ENCODE assay signal across 25 mouse cellular contexts in genomic region chr10:93538287-93538686, GRCm38 (mm10). TPM values are rescaled to one million over a fixed set of nuclear protein-coding genes. Genes with fewer than 3 reads are reported as not detected.
DNase-seq lines count a peak whose midpoint lies in the region; ATAC-seq and TF ChIP-seq lines count a peak whose summit lies in the region.
"Had no signal": no experiment of that assay in that cellular context is flagged by ENCODE, and none has a peak within 500 bp of the region (broad histone marks: within the 10 kb centered on the region; RNA-seq: fewer than 3 reads in every experiment).

No protein-coding gene starts in this region.

- H3K9me3 ChIP-seq in kidney, postnatal 0 days (replicated peaks; ENCODE audit: low read length), result no peaks in the 10 kb centered on the region
- no peaks in the 10 kb centered on the region for H3K9me3 ChIP-seq in liver, embryonic 13.5 days (replicated peaks)
- H3K9me3 ChIP-seq in liver, embryonic 11.5 days (ENCODE audit: control insufficient read depth, low read length), result no peaks in the 10 kb centered on the region
- H3K9me3 ChIP-seq: forebrain, embryonic 10.5 days; forebrain, embryonic 13.5 days; hindbrain, embryonic 12.5 days had no signal

- no peak overlapping the region for H3K9ac ChIP-seq in kidney, postnatal 0 days (ENCODE audit: low read depth, low read length)
- no peak overlapping the region for H3K9ac ChIP-seq in liver, embryonic 13.5 days
- H3K9ac ChIP-seq in liver, embryonic 11.5 days (ENCODE audit: low read depth, low read length), result no peak overlapping the region
- H3K9ac ChIP-seq: forebrain, embryonic 13.5 days; hindbrain, embryonic 12.5 days had no signal

- 65% methylated on average over 2 of the region's 2 CpGs for WGBS in kidney, postnatal 0 days
- WGBS in liver, embryonic 13.5 days (ENCODE audit: insufficient replicate concordance), result 59% methylated on average over 2 of the region's 2 CpGs
- WGBS in liver, embryonic 11.5 days, result 68% methylated on average over 2 of the region's 2 CpGs
- 96% methylated on average over 2 of the region's 2 CpGs for WGBS in cerebellum, adult 2 months

- no peaks in the 10 kb centered on the region for H3K36me3 ChIP-seq in kidney, postnatal 0 days (ENCODE audit: insufficient read depth, low read length)
- H3K36me3 ChIP-seq in liver, embryonic 13.5 days, result no peaks in the 10 kb centered on the region
- no peaks in the 10 kb centered on the region for H3K36me3 ChIP-seq in liver, embryonic 11.5 days (ENCODE audit: control insufficient read depth, insufficient read depth, low read length)
- H3K36me3 ChIP-seq: forebrain, embryonic 10.5 days; hindbrain, embryonic 12.5 days had no signal

- DNase-seq in kidney, adult 11 months, result peak; percentile 14
- no peak for DNase-seq in kidney, adult 18-20 months
- no peak for DNase-seq in kidney, postnatal 0 days (ENCODE audit: low spot score)
- no peak for DNase-seq in kidney, adult 8-10 months
- DNase-seq in liver, embryonic 13.5 days, result no peak
- DNase-seq in liver, embryonic 11.5 days (ENCODE audit: low spot score), result no peak
- peak; percentile 52 for DNase-seq in yolk sac, embryonic 10.5 days (ENCODE audit: low spot score)
- DNase-seq in cerebellum, adult 2 months, result no peak
- DNase-seq: adrenal gland, adult 8-10 months; adrenal gland, postnatal 25 days; cerebellum, adult 11-12 months; cerebellum, adult 9-10 months; cerebellum, postnatal 14 days; gastrocnemius, postnatal 10 days; gastrocnemius, postnatal 36 days; heart, adult 2 months had no signal

- H3K4me1 ChIP-seq in kidney, postnatal 0 days (replicated peaks; ENCODE audit: insufficient read depth, low read length), result peaks cover 5% of the 10 kb centered on the region; the same call in 1 of the 2 replicates
- peaks cover 14% of the 10 kb centered on the region for H3K4me1 ChIP-seq in liver, embryonic 13.5 days (replicated peaks)
- H3K4me1 ChIP-seq in liver, embryonic 11.5 days (replicated peaks; ENCODE audit: control insufficient read depth, insufficient read depth, low read length), result peaks cover 11% of the 10 kb centered on the region
- H3K4me1 ChIP-seq in cerebellum, adult 2 months (ENCODE audit: control insufficient read depth, insufficient read depth, low read length), result peaks cover 4% of the 10 kb centered on the region

- ATAC-seq in kidney, postnatal 0 days (replicated peaks; ENCODE audit: low FRiP score, low read depth), result 0 out of 2 replicates have a peak, but pooled peaks have one; percentile 18
- ATAC-seq in liver, embryonic 13.5 days (ENCODE audit: low read depth), result no peak
- no peak for ATAC-seq in liver, embryonic 11.5 days (replicated peaks; ENCODE audit: low FRiP score)
- ATAC-seq: activated CD4-positive, CD25-positive, alpha-beta regulatory T cell, adult 4 months; forebrain, embryonic 13.5 days; forebrain, embryonic 16.5 days had no signal

- TF ChIP-seq POLR2A in cerebellum, adult 2 months (IDR thresholded peaks at IDR 0.05; ENCODE audit: borderline replicate concordance, insufficient read depth, low read length), result no peak

- H3K27me3 ChIP-seq in kidney, postnatal 0 days (ENCODE audit: insufficient read depth, low read length), result no peaks in the 10 kb centered on the region
- H3K27me3 ChIP-seq in liver, embryonic 13.5 days, result peaks cover 24% of the 10 kb centered on the region
- peaks cover 2% of the 10 kb centered on the region; the same call in 1 of the 2 replicates for H3K27me3 ChIP-seq in liver, embryonic 11.5 days (replicated peaks; ENCODE audit: control insufficient read depth, insufficient read depth, low read length)
- no peaks in the 10 kb centered on the region for H3K27me3 ChIP-seq in cerebellum, adult 2 months (ENCODE audit: control insufficient read depth, insufficient read depth, low read length)

- peak overlapping the region; percentile 44; the same call in 1 of the 2 replicates for H3K27ac ChIP-seq in kidney, postnatal 0 days
- peak overlapping the region; percentile 9; the same call in 1 of the 2 replicates for H3K27ac ChIP-seq in liver, embryonic 13.5 days
- no peak overlapping the region for H3K27ac ChIP-seq in liver, embryonic 11.5 days (ENCODE audit: low read depth, low read length)
- H3K27ac ChIP-seq in cerebellum, adult 2 months (ENCODE audit: insufficient read depth, low read length), result no peak overlapping the region
- H3K27ac ChIP-seq: forebrain, embryonic 10.5 days; forebrain, embryonic 13.5 days; heart, adult 2 months; hindbrain, embryonic 12.5 days had no signal

- no peak overlapping the region for H3K4me2 ChIP-seq in kidney, postnatal 0 days (ENCODE audit: low read length)
- H3K4me2 ChIP-seq in liver, embryonic 13.5 days, result 0 out of 2 replicates have a peak overlapping the region, but pooled peaks have one; percentile 17
- H3K4me2 ChIP-seq in liver, embryonic 11.5 days, result no peak overlapping the region
- H3K4me2 ChIP-seq: forebrain, embryonic 13.5 days; heart, embryonic 11.5 days; hindbrain, embryonic 12.5 days had no signal

- no peak overlapping the region for H3K4me3 ChIP-seq in kidney, postnatal 0 days (replicated peaks; ENCODE audit: low read depth, low read length)
- no peak overlapping the region for H3K4me3 ChIP-seq in liver, embryonic 13.5 days (replicated peaks)
- no peak overlapping the region for H3K4me3 ChIP-seq in liver, embryonic 11.5 days (ENCODE audit: low read depth, low read length)
- no peak overlapping the region for H3K4me3 ChIP-seq in cerebellum, adult 2 months (replicated peaks; ENCODE audit: insufficient read depth, low read depth, low read length)
- H3K4me3 ChIP-seq: forebrain, embryonic 10.5 days; forebrain, embryonic 13.5 days; heart, adult 2 months; hindbrain, embryonic 12.5 days had no signal

- no peak for TF ChIP-seq CTCF in kidney, postnatal 0 days (IDR thresholded peaks at IDR 0.05; ENCODE audit: low read depth)
- TF ChIP-seq CTCF in cerebellum, adult 2 months (IDR thresholded peaks at IDR 0.05; ENCODE audit: borderline replicate concordance, insufficient read depth, low read depth, low read length), result no peak

RNA-seq across cellular contexts. Expression of gene Amdhd1, which starts 1.5 kb away (rescaled TPM):
- 2.8 and 3.5 TPM in 2 replicates for polyA plus RNA-seq in kidney, postnatal 0 days (2015; fragmentation: Nextera tagmentation; extraction: Ambion mirVana)
- 8.3 and 9.7 TPM in 2 replicates for polyA plus RNA-seq in liver, embryonic 13.5 days (2015; fragmentation: Nextera tagmentation; extraction: Ambion mirVana)
- 6.2 and 7.4 TPM in 2 replicates for polyA plus RNA-seq in liver, embryonic 11.5 days (2014; fragmentation: Nextera tagmentation; extraction: Ambion mirVana)
- polyA plus RNA-seq in cerebellum, adult 2 months (2012; rRNA removed), result not detected in 2 replicates
- polyA plus RNA-seq: forebrain, embryonic 13.5 days had no signal

RNA-seq across cellular contexts. Expression of gene Ccdc38, which starts 2.1 kb away (rescaled TPM):
- 0.26 and 0.29 TPM in 2 replicates for polyA plus RNA-seq in kidney, postnatal 0 days (2015; fragmentation: Nextera tagmentation; extraction: Ambion mirVana)
- 0.14 and 0.20 TPM in 2 replicates for polyA plus RNA-seq in liver, embryonic 13.5 days (2015; fragmentation: Nextera tagmentation; extraction: Ambion mirVana)
- 0.32 and 0.38 TPM in 2 replicates for polyA plus RNA-seq in liver, embryonic 11.5 days (2014; fragmentation: Nextera tagmentation; extraction: Ambion mirVana)
- polyA plus RNA-seq in cerebellum, adult 2 months (2012; rRNA removed), result 0.03 TPM in 1 of 2 replicates, not detected in the other
- polyA plus RNA-seq: heart, adult 2 months had no signal

RNA-seq across cellular contexts. Expression of gene Hal, which starts 49.7 kb away (rescaled TPM):
- polyA plus RNA-seq in kidney, postnatal 0 days (2015; fragmentation: Nextera tagmentation; extraction: Ambion mirVana), result not detected in 2 replicates
- polyA plus RNA-seq in liver, embryonic 13.5 days (2015; fragmentation: Nextera tagmentation; extraction: Ambion mirVana), result 2.2 and 2.6 TPM in 2 replicates
- 1.1 and 1.3 TPM in 2 replicates for polyA plus RNA-seq in liver, embryonic 11.5 days (2014; fragmentation: Nextera tagmentation; extraction: Ambion mirVana)
- polyA plus RNA-seq in cerebellum, adult 2 months (2012; rRNA removed), result 0.05 and 0.18 TPM in 2 replicates
- polyA plus RNA-seq: embryonic facial prominence, embryonic 11.5 days; forebrain, embryonic 13.5 days; heart, embryonic 11.5 days; heart, embryonic 14.5 days; heart, postnatal 0 days had no signal

RNA-seq across cellular contexts. Expression of gene Snrpf, which starts 51.2 kb away (rescaled TPM):
- 119 and 121 TPM in 2 replicates for polyA plus RNA-seq in kidney, postnatal 0 days (2015; fragmentation: Nextera tagmentation; extraction: Ambion mirVana)
- polyA plus RNA-seq in liver, embryonic 13.5 days (2015; fragmentation: Nextera tagmentation; extraction: Ambion mirVana), result 95.6 and 101 TPM in 2 replicates
- polyA plus RNA-seq in liver, embryonic 11.5 days (2014; fragmentation: Nextera tagmentation; extraction: Ambion mirVana), result 179 and 199 TPM in 2 replicates
- 49.0 and 52.2 TPM in 2 replicates for polyA plus RNA-seq in cerebellum, adult 2 months (2012; rRNA removed)

Comparison
In these comparisons a context has a peak if more than half of its experiments do, and no peak if none do; other contexts are left out.
1. DNase-seq: peak in kidney, adult 11 months (single experiment) and yolk sac, embryonic 10.5 days (single experiment); none in kidney, adult 18-20 months (single experiment), kidney, postnatal 0 days (single experiment), kidney, adult 8-10 months (0 of 2), liver, embryonic 13.5 days (single experiment), liver, embryonic 11.5 days (single experiment) and cerebellum, adult 2 months (0 of 2).
2. H3K27ac ChIP-seq: peak in kidney, postnatal 0 days (single experiment) and liver, embryonic 13.5 days (single experiment); none in liver, embryonic 11.5 days (single experiment) and cerebellum, adult 2 months (single experiment).